Mouse (Mus musculus) hindlimb bud, embryonic 11.5 days (tissue): ENCODE data around the gene Mical3.
A peak's percentile ranks its signal among the peaks of the same experiment; 100 is the strongest.

Experiments
- DNase-seq: peaks from one replicate; pipeline ENCODE4 v3.0.0-alpha.2; 2012; ENCODE audit warnings: low read depth, low spot score; ENCODE audit errors: extremely low spot score

The Mical3 gene

GRCm38 (mm10) chr6:121111448-121112055, 19.2 kb downstream of the Mical3 start:
- no peak for DNase-seq

- peak; percentile 97 for DNase-seq
These were observed 20.7 kb downstream of the Mical3 start for GRCm38 (mm10) chr6:121109998-121110603.

- no peak for DNase-seq
These were observed 21.4 kb downstream of the Mical3 start for GRCm38 (mm10) chr6:121109181-121109981.

GRCm38 (mm10) chr6:121108075-121108474, 22.7 kb downstream of the Mical3 start:
- DNase-seq, result no peak

GRCm38 (mm10) chr6:121106711-121107405, 23.9 kb downstream of the Mical3 start:
- DNase-seq, result no peak

GRCm38 (mm10) chr6:121105726-121106125, 25.1 kb downstream of the Mical3 start:
- DNase-seq, result no peak

GRCm38 (mm10) chr6:121103406-121104171, 27.2 kb downstream of the Mical3 start:
- no peak for DNase-seq

GRCm38 (mm10) chr6:121102941-121103340, 27.9 kb downstream of the Mical3 start:
- no peak for DNase-seq

- DNase-seq, result no peak
These were observed 28.7 kb downstream of the Mical3 start for GRCm38 (mm10) chr6:121102084-121102483.

GRCm38 (mm10) chr6:121101201-121101600, 29.6 kb downstream of the Mical3 start:
- no peak for DNase-seq

- no peak for DNase-seq
These were observed 31.0 kb downstream of the Mical3 start for GRCm38 (mm10) chr6:121099831-121100230.

GRCm38 (mm10) chr6:121099228-121099608, 31.6 kb downstream of the Mical3 start:
- no peak for DNase-seq

GRCm38 (mm10) chr6:121098511-121099227, 32.1 kb downstream of the Mical3 start:
- DNase-seq, result no peak

GRCm38 (mm10) chr6:121098109-121098508, 32.7 kb downstream of the Mical3 start:
- no peak for DNase-seq

GRCm38 (mm10) chr6:121096862-121097261, 33.9 kb downstream of the Mical3 start:
- DNase-seq, result no peak

GRCm38 (mm10) chr6:121096390-121096789, 34.4 kb downstream of the Mical3 start:
- no peak for DNase-seq

GRCm38 (mm10) chr6:121093662-121094408, 37.0 kb downstream of the Mical3 start:
- no peak for DNase-seq

- DNase-seq, result no peak
These were observed 40.0 kb downstream of the Mical3 start for GRCm38 (mm10) chr6:121090786-121091185.

- DNase-seq, result peak; percentile 26
These were observed 43.1 kb downstream of the Mical3 start for GRCm38 (mm10) chr6:121087586-121088245.
